Mouse (Mus musculus): ENCODE results near the gene Degs1.

The Degs1 gene

GRCm38 (mm10) chr1:182280577-182280976 lies 2.0 kb downstream of the Degs1 start:
- no peak for DNase-seq (ENCODE audit: low spot score)

GRCm38 (mm10) chr1:182280046-182280445 lies 2.6 kb downstream of the Degs1 start:
- no peak for DNase-seq (ENCODE audit: low spot score)

GRCm38 (mm10) chr1:182279436-182279835 lies 3.2 kb downstream of the Degs1 start:
- no peak for DNase-seq (ENCODE audit: low spot score)

GRCm38 (mm10) chr1:182275109-182275508 lies 7.5 kb downstream of the Degs1 start:
- DNase-seq (ENCODE audit: low spot score) = no peak

GRCm38 (mm10) chr1:182271632-182272031 lies 11.0 kb downstream of the Degs1 start:
- DNase-seq (ENCODE audit: low spot score) = no peak

- DNase-seq (ENCODE audit: low spot score) = no peak
These were observed 11.5 kb downstream of the Degs1 start for GRCm38 (mm10) chr1:182271130-182271529.

GRCm38 (mm10) chr1:182268317-182268716 lies 14.3 kb downstream of the Degs1 start:
- no peak for DNase-seq (ENCODE audit: low spot score)

GRCm38 (mm10) chr1:182266028-182266525 lies 16.5 kb downstream of the Degs1 start:
- DNase-seq (ENCODE audit: low spot score) = no peak

- DNase-seq (ENCODE audit: low spot score) = no peak
These were observed 26.4 kb downstream of the Degs1 start for GRCm38 (mm10) chr1:182256041-182256680.

- DNase-seq (ENCODE audit: low spot score) = no peak
These were observed 27.6 kb downstream of the Degs1 start for GRCm38 (mm10) chr1:182255031-182255430.

- no peak for DNase-seq (ENCODE audit: low spot score)
These were observed 28.0 kb downstream of the Degs1 start for GRCm38 (mm10) chr1:182254618-182255017.

- DNase-seq (ENCODE audit: low spot score) = no peak
These were observed 28.7 kb downstream of the Degs1 start for GRCm38 (mm10) chr1:182253756-182254534.

- no peak for DNase-seq (ENCODE audit: low spot score)
These were observed 30.0 kb downstream of the Degs1 start for GRCm38 (mm10) chr1:182252534-182253171.

- no peak for DNase-seq (ENCODE audit: low spot score)
These were observed 31.9 kb downstream of the Degs1 start for GRCm38 (mm10) chr1:182250734-182251133.

- DNase-seq (ENCODE audit: low spot score) = no peak
These were observed 33.3 kb downstream of the Degs1 start for GRCm38 (mm10) chr1:182249298-182249697.

GRCm38 (mm10) chr1:182245003-182245402 lies 37.6 kb downstream of the Degs1 start:
- DNase-seq (ENCODE audit: low spot score) = no peak

- no peak for DNase-seq (ENCODE audit: low spot score)
These were observed 44.4 kb downstream of the Degs1 start for GRCm38 (mm10) chr1:182238056-182238703.

- no peak for DNase-seq (ENCODE audit: low spot score)
These were observed 45.2 kb downstream of the Degs1 start for GRCm38 (mm10) chr1:182237386-182237785.

GRCm38 (mm10) chr1:182235174-182235573 lies 47.4 kb downstream of the Degs1 start:
- DNase-seq (ENCODE audit: low spot score) = no peak

- DNase-seq (ENCODE audit: low spot score) = no peak
These were observed 53.2 kb downstream of the Degs1 start for GRCm38 (mm10) chr1:182229381-182229780.

- no peak for DNase-seq (ENCODE audit: low spot score)
These were observed 55.3 kb downstream of the Degs1 start for GRCm38 (mm10) chr1:182227141-182227963.
